Mouse (Mus musculus) bone marrow, adult 2 months (tissue): ENCODE data around the gene Rnf19b. TPM values are rescaled to one million over a fixed set of nuclear protein-coding genes. Genes with fewer than 3 reads are reported as not detected.

Source experiments
- H3K27ac ChIP-seq: fragments of 200-500 bp; 2 replicates; pipeline ENCODE4 v1.5.1; 2012; ENCODE audit warnings: low read depth, mild to moderate bottlenecking, control low read depth, inconsistent platforms, low read length; ENCODE audit not compliant: control insufficient read depth, poor library complexity, insufficient read depth
- H3K4me1 ChIP-seq: fragments of 200-500 bp; 2 replicates; pipeline ENCODE4 v1.6.1; 2011; ENCODE audit warnings: low read length; ENCODE audit not compliant: control insufficient read depth, insufficient read depth
- H3K4me3 ChIP-seq: fragments of 200-500 bp; replicated peaks from 2 replicates; pipeline ENCODE3; 2011; ENCODE audit warnings: mild to moderate bottlenecking, low read depth, low read length, control low read depth; ENCODE audit not compliant: control insufficient read depth
- CTCF ChIP-seq: fragments of 200-500 bp; IDR thresholded peaks from 2 replicates; pipeline ENCODE4 v1.5.1; 2011; ENCODE audit warnings: low read length, control low read depth; ENCODE audit not compliant: control insufficient read depth, insufficient read depth
- POLR2A ChIP-seq: fragments of 200-500 bp; IDR thresholded peaks from 2 replicates; pipeline ENCODE4 v1.6.1; 2011; ENCODE audit warnings: low read depth, mild to moderate bottlenecking, control low read depth, low read length, borderline replicate concordance; ENCODE audit not compliant: control insufficient read depth
- WGBS: fragments of 180-500 bp; shearing (Covaris S2); methylation state at CpG from one replicate; pipeline ENCODE4 v1.1.7; 2018; 5-methylcytosine and 5-hydroxymethylcytosine counted together
- polyA plus RNA-seq: library from polyadenylated mRNA; stranded (reverse); fragments of >200 nt; gene quantifications from 2 replicates; pipeline ENCODE4 v1.2.4, GENCODE M21; 2011; ENCODE audit warnings: low replicate concordance; ENCODE audit not compliant: missing spikeins, insufficient read depth, insufficient read length

Gene Rnf19b
- polyA plus RNA-seq, 1 experiment: 47.7 TPM

DNA sequence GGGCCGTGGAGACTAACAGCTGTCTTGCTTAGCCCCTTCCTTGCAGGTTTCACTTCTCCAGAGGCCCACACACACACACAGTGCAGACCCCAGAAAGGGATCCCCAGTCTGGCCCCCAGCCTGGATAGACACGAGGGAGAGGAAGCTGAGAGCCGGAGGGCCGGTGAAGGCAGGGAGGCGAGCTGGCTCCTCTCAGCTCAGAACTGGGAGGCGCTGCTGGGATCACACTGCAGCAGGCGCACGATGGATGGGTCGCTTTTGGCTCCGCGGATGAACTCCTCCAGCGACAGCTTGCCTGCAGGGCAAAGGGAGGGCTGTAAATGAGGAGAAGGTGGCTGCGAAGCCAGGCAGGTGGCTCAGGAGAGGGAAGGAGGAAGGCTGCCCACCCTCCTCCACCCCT is 54.2 kb downstream of the Rnf19b start:
- Histone ChIP-seq H3K4me3 (no peak overlapping the region), H3K27ac (no peak overlapping the region), H3K4me1 (no peaks in the 10 kb centered on the region)
- no peak for TF ChIP-seq CTCF
- no peak for TF ChIP-seq POLR2A
- 74% methylated on average over 13 of the region's 13 CpGs for WGBS

DNA sequence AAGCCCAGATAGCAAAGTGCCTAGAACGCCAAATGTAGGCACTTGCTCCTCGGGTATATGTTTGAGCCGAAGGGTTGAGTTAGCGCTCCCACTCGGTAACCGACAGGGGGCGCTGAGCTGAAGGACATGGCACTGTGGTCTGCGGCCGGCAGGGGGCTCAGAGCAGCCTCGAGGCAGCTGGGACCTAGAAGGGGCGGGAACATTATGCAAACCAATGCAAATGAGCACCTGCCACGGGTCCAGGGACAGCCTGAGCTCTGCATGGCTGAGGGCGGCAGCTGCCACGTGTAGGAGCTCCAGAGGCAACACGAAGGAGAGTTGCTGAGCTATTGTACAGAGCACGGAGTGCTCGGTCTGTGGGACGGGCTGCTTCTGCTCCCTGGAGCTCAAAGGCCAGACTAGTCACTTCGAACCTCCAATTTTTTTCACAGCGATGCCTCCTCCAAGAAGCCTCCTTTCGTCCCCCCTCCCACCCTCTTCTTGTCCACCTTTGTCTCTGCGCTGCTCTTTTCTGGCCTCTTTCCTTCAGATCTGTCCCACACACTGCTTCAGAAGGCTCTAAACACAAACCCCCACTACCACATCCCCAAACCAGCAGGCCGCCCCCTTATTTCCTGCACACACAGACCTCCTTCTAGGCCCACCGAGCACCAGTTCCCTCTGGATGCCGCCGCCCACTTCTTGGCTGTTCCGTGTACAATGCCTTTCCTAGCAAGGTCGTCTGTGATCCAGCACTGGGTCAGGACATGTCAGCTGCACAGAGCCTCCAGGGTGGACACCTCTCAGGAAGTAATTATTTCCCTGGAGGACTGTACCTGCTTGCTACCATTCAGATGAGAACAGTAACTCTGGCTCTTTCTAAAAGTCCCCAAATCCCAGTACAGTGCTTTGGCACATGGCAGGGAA is 55.3 kb downstream of the Rnf19b start:
- Histone ChIP-seq H3K4me1 (no peaks in the 10 kb centered on the region), H3K4me3 (no peak overlapping the region), H3K27ac (no peak overlapping the region)
- TF ChIP-seq POLR2A: no peak
- TF ChIP-seq CTCF: peak; percentile 88
- WGBS: 31% methylated on average over 28 of the region's 28 CpGs

DNA sequence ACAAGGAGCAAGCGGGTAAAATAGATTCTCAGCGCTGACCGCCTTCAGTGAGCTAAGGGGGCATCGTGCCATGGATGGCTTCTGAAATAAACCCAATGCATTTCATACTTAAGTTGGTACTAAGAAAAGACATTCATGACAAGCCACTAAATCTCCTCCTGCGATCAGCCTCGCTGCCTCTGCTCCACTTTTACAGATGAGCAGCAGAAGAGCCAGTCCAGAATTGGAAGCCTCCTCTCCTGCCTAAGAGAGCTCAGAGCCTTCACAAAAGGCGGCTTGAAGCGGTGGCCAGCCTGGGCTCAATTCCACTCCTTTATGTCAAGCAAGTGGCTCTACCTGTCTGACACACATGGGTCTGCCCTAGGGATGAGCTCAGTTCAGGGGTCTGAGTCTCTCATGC is 58.6 kb downstream of the Rnf19b start:
- no peak for TF ChIP-seq CTCF
- TF ChIP-seq POLR2A: no peak
- H3K27ac ChIP-seq: no peak overlapping the region
- WGBS: 91% methylated on average over 8 of the region's 8 CpGs
- H3K4me1 ChIP-seq: no peaks in the 10 kb centered on the region
- H3K4me3 ChIP-seq: no peak overlapping the region

GRCm38 (mm10) chr4:129117720-129118510 is 59.8 kb downstream of the Rnf19b start:
- no peak for TF ChIP-seq POLR2A
- TF ChIP-seq CTCF: no peak
- Histone ChIP-seq H3K4me3 (no peak overlapping the region), H3K27ac (no peak overlapping the region), H3K4me1 (no peaks in the 10 kb centered on the region)
- WGBS: 81% methylated on average over 14 of the region's 14 CpGs

DNA sequence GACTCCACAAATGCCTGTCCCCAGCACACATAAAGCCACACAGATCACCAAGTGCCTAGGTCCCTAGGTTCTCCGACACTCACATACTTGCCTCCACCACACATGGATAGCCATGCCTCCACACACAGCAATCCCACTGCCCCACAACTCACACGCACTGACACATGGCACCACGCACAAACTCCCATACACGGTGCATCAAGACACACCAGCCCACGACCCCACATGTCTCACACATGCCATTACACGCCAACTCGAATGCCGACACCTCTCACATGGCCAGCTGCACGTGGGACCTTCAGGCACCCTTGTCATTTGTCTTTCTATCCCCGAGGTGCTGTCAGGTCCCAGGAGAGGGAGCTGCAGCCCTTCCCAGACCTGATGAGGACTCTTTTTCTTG is 61.6 kb downstream of the Rnf19b start:
- TF ChIP-seq POLR2A (no peak), CTCF (no peak)
- H3K27ac ChIP-seq: no peak overlapping the region
- no peaks in the 10 kb centered on the region for H3K4me1 ChIP-seq
- no peak overlapping the region for H3K4me3 ChIP-seq
- WGBS: 65% methylated on average over 10 of the region's 10 CpGs

DNA sequence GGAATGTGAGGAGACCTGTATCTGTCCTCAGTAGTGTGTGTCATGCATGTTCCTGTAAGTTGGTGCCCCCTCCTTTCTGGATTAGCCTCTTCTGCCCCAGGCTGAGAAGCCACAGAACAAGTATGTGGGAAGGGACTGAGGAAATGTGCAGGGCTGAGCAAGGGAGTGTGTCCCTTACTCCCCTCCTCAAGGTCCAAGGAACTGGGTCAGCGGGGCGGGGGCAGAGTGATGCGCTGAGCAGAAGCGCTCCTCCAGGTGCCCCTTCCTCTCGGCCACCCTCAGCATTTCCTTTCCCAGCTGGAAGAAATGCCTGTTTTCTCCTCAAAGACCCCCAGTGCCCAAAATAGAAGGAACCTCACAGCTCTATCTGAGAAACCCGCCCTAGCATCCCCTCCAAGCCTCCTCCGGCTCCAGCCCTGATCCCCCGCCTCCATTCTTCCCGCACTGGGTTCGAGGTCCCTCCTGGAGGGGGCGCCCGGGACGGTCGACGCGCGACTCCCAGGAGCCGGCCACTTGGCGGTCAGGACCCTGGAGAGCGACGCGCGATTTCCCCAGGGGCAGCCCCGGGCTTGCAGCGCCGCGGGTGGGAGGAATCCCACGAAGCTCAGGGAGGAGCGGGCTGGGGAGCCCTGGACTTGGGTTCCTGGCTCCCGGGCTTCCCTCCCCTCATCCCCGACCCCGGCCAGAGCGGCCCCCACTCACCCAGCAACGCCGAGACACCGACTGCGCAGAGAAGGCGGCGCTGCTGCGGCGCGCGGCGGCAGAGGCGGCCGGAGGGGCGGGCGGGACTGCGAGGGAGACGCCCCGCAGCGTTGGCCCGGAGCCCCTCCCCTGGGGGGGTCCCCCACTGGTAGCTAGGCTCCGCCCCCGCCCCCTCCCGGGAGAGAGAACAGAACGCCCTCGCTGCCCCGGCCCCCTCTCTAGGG is 62.7 kb downstream of the Rnf19b start:
- Histone ChIP-seq H3K4me3 (no peak overlapping the region), H3K4me1 (no peaks in the 10 kb centered on the region), H3K27ac (no peak overlapping the region)
- TF ChIP-seq POLR2A: no peak
- TF ChIP-seq CTCF: no peak
- WGBS: 3% methylated on average over 58 of the region's 59 CpGs

DNA sequence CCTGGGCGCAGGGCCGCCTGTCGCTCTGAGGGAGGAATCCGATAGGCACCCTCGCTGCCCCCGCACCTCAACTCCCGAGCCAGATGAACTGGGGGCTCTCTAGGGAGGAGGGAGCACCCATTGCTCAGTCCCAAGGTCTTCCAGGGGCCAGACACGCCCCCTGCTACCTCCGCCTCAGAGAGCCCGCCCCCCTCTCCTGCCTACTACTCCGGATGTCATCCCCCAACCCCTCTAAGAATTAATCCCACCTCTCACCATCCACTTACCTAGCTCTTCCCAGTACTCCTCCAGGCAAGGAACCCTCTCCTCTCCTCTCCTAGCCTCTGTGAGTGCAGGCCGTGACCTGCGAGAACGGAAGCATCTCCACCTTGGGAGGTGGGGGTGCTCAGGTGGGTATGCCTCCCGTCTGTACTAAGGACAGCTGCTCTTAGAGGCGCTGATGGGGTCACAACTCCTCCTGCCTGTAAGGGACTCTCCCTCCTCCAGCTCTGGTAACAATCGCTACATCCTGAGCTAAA is 63.6 kb downstream of the Rnf19b start, which contains the start of gene Hpca:
Hpca (minus strand) TSS at position 468 of the 518 bp plus-strand sequence.
- WGBS: 10% methylated on average over 17 of the region's 17 CpGs
- H3K4me1 ChIP-seq: no peaks in the 10 kb centered on the region
- no peak within 1 kb of the TSS for H3K4me3 ChIP-seq
- no peak within 1 kb of the TSS for H3K27ac ChIP-seq
- TF ChIP-seq POLR2A (no peak), CTCF (no peak)
